Mouse (Mus musculus): ENCODE data around the gene RPS10-NUDT3. TPM values are rescaled to one million over a fixed set of nuclear protein-coding genes. Genes with fewer than 3 reads are reported as not detected.
A peak's percentile ranks its signal among the peaks of the same experiment; 100 is the strongest.

RPS10-NUDT3 gene
- polyA plus RNA-seq, 1 experiment from 2014 or later: not detected

DNA sequence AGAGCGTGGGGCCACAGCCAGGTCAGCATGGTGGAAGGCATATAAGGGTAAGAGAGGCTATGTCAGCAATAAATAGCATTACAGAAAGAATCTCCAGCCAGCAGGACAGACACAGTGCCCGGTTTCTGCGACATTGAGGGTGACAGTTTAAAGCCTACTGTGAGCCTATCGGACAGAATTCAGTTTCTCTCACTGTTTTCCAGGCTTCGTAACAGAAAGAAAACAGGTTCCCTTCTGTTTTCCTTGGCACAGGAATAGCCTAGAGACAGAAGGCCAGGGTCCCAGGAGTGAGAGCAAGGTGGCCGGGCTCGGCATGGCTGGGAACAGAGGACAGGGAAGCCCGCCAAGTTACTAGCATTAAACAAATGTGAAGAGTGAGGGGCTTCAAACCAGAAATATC lies 55.2 kb downstream of the RPS10-NUDT3 start:
- H3K9me3 ChIP-seq (ENCODE audit: control insufficient read depth, low read length): no peaks in the 10 kb centered on the region
- H3K27ac ChIP-seq (ENCODE audit: low read depth, low read length): no peak overlapping the region
- DNase-seq (ENCODE audit: low spot score): no peak
- WGBS: 96% methylated on average over 8 of the region's 8 CpGs
- no peak overlapping the region for H3K4me2 ChIP-seq
- H3K36me3 ChIP-seq (ENCODE audit: control insufficient read depth, insufficient read depth, low read length): peaks cover 33% of the 10 kb centered on the region
- H3K27me3 ChIP-seq (replicated peaks; ENCODE audit: control insufficient read depth, insufficient read depth, low read length): no peaks in the 10 kb centered on the region
- H3K9ac ChIP-seq (ENCODE audit: low read depth, low read length): no peak overlapping the region
- ATAC-seq (replicated peaks; ENCODE audit: low FRiP score): no peak
- peaks cover 35% of the 10 kb centered on the region for H3K4me1 ChIP-seq (replicated peaks; ENCODE audit: control insufficient read depth, insufficient read depth, low read length)
- no peak overlapping the region for H3K4me3 ChIP-seq (ENCODE audit: low read depth, low read length)

DNA sequence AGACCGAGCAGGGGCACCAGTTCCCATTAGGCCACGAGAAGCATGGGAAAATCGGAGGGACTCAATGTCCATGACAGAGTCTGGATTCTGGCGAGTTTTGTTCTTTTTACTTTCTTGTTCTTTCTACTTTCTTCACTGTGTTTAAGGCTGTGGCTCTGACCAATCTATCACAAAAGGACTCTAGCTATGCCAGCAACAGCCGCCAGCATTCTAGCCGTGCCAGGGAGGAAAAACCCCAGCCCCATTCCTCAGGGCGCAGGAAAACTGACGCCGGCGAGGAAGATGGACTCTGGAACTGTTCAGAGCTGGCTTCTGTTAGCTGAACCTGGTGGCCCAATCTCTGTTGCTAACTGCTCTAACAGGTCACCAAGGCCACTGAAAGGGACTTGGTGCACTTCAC lies 56.5 kb downstream of the RPS10-NUDT3 start:
- Histone ChIP-seq H3K9ac (ENCODE audit: low read depth, low read length) (no peak overlapping the region), H3K4me2 (no peak overlapping the region), H3K9me3 (ENCODE audit: control insufficient read depth, low read length) (no peaks in the 10 kb centered on the region), H3K4me1 (replicated peaks; ENCODE audit: control insufficient read depth, insufficient read depth, low read length) (peaks cover 41% of the 10 kb centered on the region), H3K36me3 (ENCODE audit: control insufficient read depth, insufficient read depth, low read length) (peaks cover 35% of the 10 kb centered on the region), H3K27me3 (replicated peaks; ENCODE audit: control insufficient read depth, insufficient read depth, low read length) (no peaks in the 10 kb centered on the region), H3K4me3 (ENCODE audit: low read depth, low read length) (no peak overlapping the region), H3K27ac (ENCODE audit: low read depth, low read length) (no peak overlapping the region)
- 92% methylated on average over 10 of the region's 10 CpGs for WGBS
- DNase-seq (ENCODE audit: low spot score) (no peak), ATAC-seq (replicated peaks; ENCODE audit: low FRiP score) (no peak)

DNA sequence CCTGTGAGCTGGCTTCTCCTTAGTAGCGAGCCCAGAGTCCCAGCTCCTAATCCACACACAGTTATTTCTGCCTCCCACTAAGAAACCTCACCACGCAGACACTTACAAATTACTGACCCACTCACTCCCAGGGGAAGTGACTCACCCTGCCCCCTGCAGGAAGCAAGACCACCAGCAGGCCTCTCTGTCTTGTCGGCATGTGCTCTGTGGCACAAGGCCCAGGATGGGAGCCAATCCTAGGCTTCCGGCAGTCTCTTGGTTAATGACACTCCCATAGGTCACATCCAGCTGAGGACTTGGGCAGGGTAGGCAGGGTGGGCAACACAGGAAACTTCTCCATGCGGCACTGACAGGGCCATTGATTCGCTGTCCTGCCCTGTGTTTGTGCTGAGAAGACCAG lies 57.6 kb downstream of the RPS10-NUDT3 start:
- no peak overlapping the region for H3K4me2 ChIP-seq
- H3K27me3 ChIP-seq (replicated peaks; ENCODE audit: control insufficient read depth, insufficient read depth, low read length): no peaks in the 10 kb centered on the region
- H3K36me3 ChIP-seq (ENCODE audit: control insufficient read depth, insufficient read depth, low read length): peaks cover 32% of the 10 kb centered on the region
- H3K27ac ChIP-seq (ENCODE audit: low read depth, low read length): no peak overlapping the region
- WGBS: 76% methylated on average over 6 of the region's 6 CpGs
- H3K9ac ChIP-seq (ENCODE audit: low read depth, low read length): no peak overlapping the region
- no peaks in the 10 kb centered on the region for H3K9me3 ChIP-seq (ENCODE audit: control insufficient read depth, low read length)
- DNase-seq (ENCODE audit: low spot score) (no peak), ATAC-seq (replicated peaks; ENCODE audit: low FRiP score) (no peak)
- peaks cover 35% of the 10 kb centered on the region for H3K4me1 ChIP-seq (replicated peaks; ENCODE audit: control insufficient read depth, insufficient read depth, low read length)
- no peak overlapping the region for H3K4me3 ChIP-seq (ENCODE audit: low read depth, low read length)

DNA sequence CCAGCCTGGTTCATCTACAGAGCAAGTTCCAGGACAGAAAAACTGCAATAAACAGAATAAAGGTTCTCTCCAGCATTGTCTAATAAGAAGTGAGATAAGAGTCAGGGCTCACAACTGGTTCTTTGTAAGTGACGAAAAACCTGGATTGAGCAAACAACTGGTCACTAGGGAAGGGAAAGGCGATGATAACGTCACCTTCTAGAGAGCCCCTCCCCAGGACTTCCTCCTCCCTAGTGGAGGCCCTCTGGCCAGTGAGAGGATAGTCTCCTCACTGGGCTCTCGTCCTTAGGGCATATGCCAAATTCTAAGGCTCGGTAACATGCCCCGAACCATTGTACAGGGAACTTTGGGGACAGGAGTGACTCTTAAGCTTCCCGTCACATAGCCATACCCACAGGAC lies 59.0 kb downstream of the RPS10-NUDT3 start:
- Histone ChIP-seq H3K4me3 (ENCODE audit: low read depth, low read length) (no peak overlapping the region), H3K4me2 (no peak overlapping the region), H3K27ac (ENCODE audit: low read depth, low read length) (no peak overlapping the region), H3K4me1 (replicated peaks; ENCODE audit: control insufficient read depth, insufficient read depth, low read length) (peaks cover 31% of the 10 kb centered on the region), H3K36me3 (ENCODE audit: control insufficient read depth, insufficient read depth, low read length) (peaks cover 25% of the 10 kb centered on the region), H3K9ac (ENCODE audit: low read depth, low read length) (no peak overlapping the region), H3K9me3 (ENCODE audit: control insufficient read depth, low read length) (no peaks in the 10 kb centered on the region), H3K27me3 (replicated peaks; ENCODE audit: control insufficient read depth, insufficient read depth, low read length) (no peaks in the 10 kb centered on the region)
- DNase-seq (ENCODE audit: low spot score) (no peak), ATAC-seq (replicated peaks; ENCODE audit: low FRiP score) (no peak)
- 78% methylated on average over 7 of the region's 7 CpGs for WGBS

DNA sequence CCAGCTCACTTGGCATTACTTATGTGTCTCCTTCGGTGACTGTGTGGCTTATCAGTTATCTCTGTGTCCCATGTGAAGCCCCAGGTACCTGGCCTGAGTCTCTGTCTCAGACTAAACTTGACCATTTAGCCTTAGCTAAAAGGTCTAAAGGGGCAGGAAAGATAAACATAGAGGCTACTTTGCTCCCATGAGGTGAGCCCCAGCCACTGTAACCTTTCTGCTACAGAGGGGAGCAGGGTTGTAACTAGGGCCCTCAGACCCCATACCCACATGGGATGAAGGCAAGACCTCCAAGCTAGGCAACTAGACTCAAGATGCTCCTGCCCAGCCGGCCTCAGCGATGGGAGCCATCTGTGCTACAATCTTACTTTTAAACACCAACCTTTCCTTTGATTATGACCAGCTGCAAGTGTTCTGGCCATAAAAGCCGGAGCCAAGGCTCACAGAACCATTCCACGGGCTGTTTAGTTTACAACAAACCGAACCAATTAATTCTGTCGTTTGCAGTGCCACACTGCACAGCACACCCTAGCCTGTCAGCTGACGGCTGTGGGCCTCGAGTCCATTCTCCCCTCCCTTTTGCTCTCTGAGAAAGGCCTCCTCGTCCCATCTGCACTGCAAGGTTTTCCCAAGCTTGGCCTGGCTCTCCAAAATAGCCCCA lies 59.8 kb downstream of the RPS10-NUDT3 start:
- DNase-seq (ENCODE audit: low spot score): no peak
- WGBS: 73% methylated on average over 10 of the region's 10 CpGs
- H3K9me3 ChIP-seq (ENCODE audit: control insufficient read depth, low read length): no peaks in the 10 kb centered on the region
- no peak for ATAC-seq (replicated peaks; ENCODE audit: low FRiP score)
- no peak overlapping the region; the same call in 1 of the 2 replicates for H3K27ac ChIP-seq (ENCODE audit: low read depth, low read length)
- H3K4me2 ChIP-seq: no peak overlapping the region
- peaks cover 19% of the 10 kb centered on the region for H3K36me3 ChIP-seq (ENCODE audit: control insufficient read depth, insufficient read depth, low read length)
- 0 out of 2 replicates have a peak overlapping the region, but pooled peaks have one; percentile 14 for H3K9ac ChIP-seq (ENCODE audit: low read depth, low read length)
- H3K27me3 ChIP-seq (replicated peaks; ENCODE audit: control insufficient read depth, insufficient read depth, low read length): no peaks in the 10 kb centered on the region
- peaks cover 25% of the 10 kb centered on the region for H3K4me1 ChIP-seq (replicated peaks; ENCODE audit: control insufficient read depth, insufficient read depth, low read length)
- H3K4me3 ChIP-seq (ENCODE audit: low read depth, low read length): no peak overlapping the region

DNA sequence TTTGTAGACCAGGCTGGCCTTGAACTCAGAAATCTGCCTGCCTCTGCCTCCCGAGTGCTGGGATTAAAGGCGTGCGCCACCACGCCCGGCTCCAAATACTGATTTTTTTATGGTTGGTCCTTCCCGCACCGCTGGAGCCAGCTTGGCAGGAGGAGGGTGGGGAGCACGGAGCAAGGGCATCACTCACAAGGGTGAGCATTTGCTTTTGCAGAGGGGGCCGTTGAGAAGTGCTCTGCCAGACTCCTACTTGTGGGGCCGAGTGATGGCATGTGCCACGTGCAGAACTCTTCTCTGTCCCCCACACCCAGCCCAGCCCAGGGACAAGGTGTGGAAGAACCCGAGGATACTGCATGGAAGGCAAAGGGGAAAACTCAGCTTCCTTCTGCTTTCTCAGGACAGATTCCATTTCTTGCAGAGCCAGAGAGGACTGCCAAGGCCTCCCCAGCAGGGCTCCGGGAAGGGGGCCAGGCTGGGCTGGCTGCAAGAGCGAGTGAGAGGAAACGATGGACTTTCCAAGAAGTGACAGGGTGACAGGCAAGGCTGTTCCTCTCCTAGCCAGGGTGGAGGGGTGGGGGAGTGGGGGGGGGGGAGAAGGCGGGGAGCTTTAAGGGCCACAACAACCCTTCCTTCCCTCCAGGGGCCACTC lies 60.4 kb downstream of the RPS10-NUDT3 start:
- H3K4me3 ChIP-seq (ENCODE audit: low read depth, low read length): no peak overlapping the region
- 0 out of 2 replicates have a peak overlapping the region, but pooled peaks have one; percentile 14 for H3K9ac ChIP-seq (ENCODE audit: low read depth, low read length)
- no peak for DNase-seq (ENCODE audit: low spot score)
- no peak for ATAC-seq (replicated peaks; ENCODE audit: low FRiP score)
- 75% methylated on average over 15 of the region's 16 CpGs for WGBS
- H3K4me2 ChIP-seq: no peak overlapping the region
- no peaks in the 10 kb centered on the region for H3K27me3 ChIP-seq (replicated peaks; ENCODE audit: control insufficient read depth, insufficient read depth, low read length)
- peaks cover 20% of the 10 kb centered on the region for H3K4me1 ChIP-seq (replicated peaks; ENCODE audit: control insufficient read depth, insufficient read depth, low read length)
- H3K9me3 ChIP-seq (ENCODE audit: control insufficient read depth, low read length): no peaks in the 10 kb centered on the region
- no peak overlapping the region; the same call in 1 of the 2 replicates for H3K27ac ChIP-seq (ENCODE audit: low read depth, low read length)
- H3K36me3 ChIP-seq (ENCODE audit: control insufficient read depth, insufficient read depth, low read length): peaks cover 12% of the 10 kb centered on the region

DNA sequence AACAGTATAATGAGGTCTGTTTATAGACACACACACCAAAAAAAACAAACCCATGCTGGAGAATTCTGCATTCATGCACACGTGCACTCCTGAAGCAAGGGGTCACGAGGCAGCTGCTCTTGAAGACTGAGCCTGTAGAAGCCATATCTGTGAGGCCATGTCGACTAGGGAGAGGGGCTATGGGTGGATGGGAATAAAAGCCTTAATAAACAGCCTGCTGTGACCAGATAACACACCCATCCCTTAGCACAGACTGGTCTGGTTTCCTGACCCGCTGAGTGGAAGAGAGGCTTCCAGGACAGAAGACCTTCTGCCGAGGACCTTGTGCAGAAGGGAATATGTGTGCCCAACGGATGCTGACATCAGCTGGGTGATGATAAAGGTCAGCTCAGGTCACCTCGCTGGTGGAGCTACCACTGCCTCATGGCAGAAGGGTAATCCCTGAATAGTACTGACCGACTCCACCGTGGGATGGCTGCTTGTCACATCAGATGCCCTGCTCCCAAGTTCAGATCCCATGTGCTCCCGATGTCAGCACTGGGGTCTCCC lies 61.2 kb downstream of the RPS10-NUDT3 start:
- no peak overlapping the region for H3K4me2 ChIP-seq
- no peaks in the 10 kb centered on the region for H3K27me3 ChIP-seq (replicated peaks; ENCODE audit: control insufficient read depth, insufficient read depth, low read length)
- no peak overlapping the region for H3K27ac ChIP-seq (ENCODE audit: low read depth, low read length)
- peaks cover 5% of the 10 kb centered on the region for H3K36me3 ChIP-seq (ENCODE audit: control insufficient read depth, insufficient read depth, low read length)
- ATAC-seq (replicated peaks; ENCODE audit: low FRiP score) (peak; percentile 84), DNase-seq (ENCODE audit: low spot score) (no peak)
- H3K4me3 ChIP-seq (ENCODE audit: low read depth, low read length): no peak overlapping the region
- no peaks in the 10 kb centered on the region for H3K9me3 ChIP-seq (ENCODE audit: control insufficient read depth, low read length)
- peaks cover 20% of the 10 kb centered on the region for H3K4me1 ChIP-seq (replicated peaks; ENCODE audit: control insufficient read depth, insufficient read depth, low read length)
- WGBS: 57% methylated on average over 10 of the region's 10 CpGs
- no peak overlapping the region for H3K9ac ChIP-seq (ENCODE audit: low read depth, low read length)

DNA sequence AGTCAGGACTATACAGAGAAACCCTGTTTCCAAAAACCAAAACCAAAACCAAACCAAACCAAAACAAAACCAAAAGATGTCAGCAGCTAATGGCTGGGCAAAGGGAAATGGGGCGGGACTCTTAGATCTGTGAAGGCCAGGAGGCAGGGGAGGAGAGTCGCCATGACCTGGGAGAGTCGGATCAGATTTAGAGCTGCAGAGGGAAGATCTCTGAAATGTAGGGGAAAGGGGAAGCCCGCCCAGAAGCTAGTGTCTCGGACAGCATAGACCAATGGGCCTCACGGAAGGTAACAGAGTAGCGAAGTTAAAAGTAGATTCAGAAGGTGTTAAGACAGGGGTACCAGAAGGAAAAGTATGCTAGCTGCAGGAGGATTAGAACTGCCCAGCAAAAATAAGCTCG lies 63.7 kb downstream of the RPS10-NUDT3 start:
- no peaks in the 10 kb centered on the region for H3K9me3 ChIP-seq (ENCODE audit: control insufficient read depth, low read length)
- no peak overlapping the region for H3K9ac ChIP-seq (ENCODE audit: low read depth, low read length)
- H3K4me2 ChIP-seq: no peak overlapping the region
- no peak overlapping the region for H3K4me3 ChIP-seq (ENCODE audit: low read depth, low read length)
- H3K4me1 ChIP-seq (replicated peaks; ENCODE audit: control insufficient read depth, insufficient read depth, low read length): peaks cover 20% of the 10 kb centered on the region
- 74% methylated on average over 8 of the region's 8 CpGs for WGBS
- H3K27ac ChIP-seq (ENCODE audit: low read depth, low read length): no peak overlapping the region
- peaks cover 4% of the 10 kb centered on the region for H3K36me3 ChIP-seq (ENCODE audit: control insufficient read depth, insufficient read depth, low read length)
- ATAC-seq (replicated peaks; ENCODE audit: low FRiP score): no peak
- no peak for DNase-seq (ENCODE audit: low spot score)
- no peaks in the 10 kb centered on the region for H3K27me3 ChIP-seq (replicated peaks; ENCODE audit: control insufficient read depth, insufficient read depth, low read length)

All from liver, embryonic 11.5 days (tissue).